Mouse (Mus musculus) lung, postnatal 0 days (tissue): ENCODE measurements around the gene Gpr150.

ENCODE experiments used
- CTCF ChIP-seq: IDR thresholded peaks from 2 replicates; pipeline ENCODE4 v1.5.1; 2016; ENCODE audit warnings: antibody characterized with exemption, mild to moderate bottlenecking
- EP300 ChIP-seq: IDR thresholded peaks from 2 replicates; pipeline ENCODE4 v1.6.1; 2016; ENCODE audit warnings: antibody characterized with exemption, mild to moderate bottlenecking, control low read depth

- TF ChIP-seq CTCF (no peak), EP300 (no peak)
Measured at GRCm38 (mm10) chr13:76044971-76045370, 11.8 kb downstream of the Gpr150 start.
